Mouse (Mus musculus): ENCODE data around the gene Ginm1. TPM values are rescaled to one million over a fixed set of nuclear protein-coding genes. Genes with fewer than 3 reads are reported as not detected.

Ginm1 gene
- total RNA-seq, 2 experiments from 2014 or later = 206 to 214 TPM

Small RNA genes lying within 50 kb of the gene (microRNA-seq; reads per million reads assigned to microRNA genes)
- not detected for gene Mir5104

Other genes with a start within 250 kb of the Ginm1 start
- 10 to 100 TPM; 12.9 to 16.5 TPM for gene Lrp11, start 203.0 kb downstream of the Ginm1 start, total RNA-seq (2021)
- 10 to 100 TPM; 11.7 to 14.4 TPM for gene Nup43, start 125.3 kb downstream of the Ginm1 start, total RNA-seq (2021)
- 10 to 100 TPM; 66.8 to 71.3 TPM for gene Pcmt1, start 111.7 kb downstream of the Ginm1 start, total RNA-seq (2021)
- gene Lats1, start 111.6 kb downstream of the Ginm1 start, total RNA-seq (2021) = 10 to 100 TPM; 45.2 to 47.0 TPM
- 10 to 100 TPM; 30.3 to 31.7 TPM for gene Katna1, start 66.8 kb downstream of the Ginm1 start, total RNA-seq (2021)
- gene Ppil4, start 67 bp upstream of the Ginm1 start, total RNA-seq (2021) = 10 to 100 TPM; 22.8 to 25.0 TPM
- gene Zc3h12d, start 39.6 kb upstream of the Ginm1 start, total RNA-seq (2021) = 1 to 10 TPM in 1 of 2 experiments, under 1 TPM in 1; 1.00 to 1.1 TPM
- gene Tab2, start 163.4 kb upstream of the Ginm1 start, total RNA-seq (2021) = 10 to 100 TPM; 59.9 to 61.7 TPM

All from adrenal gland, postnatal 10 days (tissue).